Mouse (Mus musculus): Measurements from ENCODE around the gene A830018L16Rik. TPM values are rescaled to one million over a fixed set of nuclear protein-coding genes. Genes with fewer than 3 reads are reported as not detected.

A830018L16Rik gene
- polyA plus RNA-seq (2011; ENCODE audit: insufficient read depth, insufficient read length, low replicate concordance, missing spikeins), result not detected in 2 replicates

DNA sequence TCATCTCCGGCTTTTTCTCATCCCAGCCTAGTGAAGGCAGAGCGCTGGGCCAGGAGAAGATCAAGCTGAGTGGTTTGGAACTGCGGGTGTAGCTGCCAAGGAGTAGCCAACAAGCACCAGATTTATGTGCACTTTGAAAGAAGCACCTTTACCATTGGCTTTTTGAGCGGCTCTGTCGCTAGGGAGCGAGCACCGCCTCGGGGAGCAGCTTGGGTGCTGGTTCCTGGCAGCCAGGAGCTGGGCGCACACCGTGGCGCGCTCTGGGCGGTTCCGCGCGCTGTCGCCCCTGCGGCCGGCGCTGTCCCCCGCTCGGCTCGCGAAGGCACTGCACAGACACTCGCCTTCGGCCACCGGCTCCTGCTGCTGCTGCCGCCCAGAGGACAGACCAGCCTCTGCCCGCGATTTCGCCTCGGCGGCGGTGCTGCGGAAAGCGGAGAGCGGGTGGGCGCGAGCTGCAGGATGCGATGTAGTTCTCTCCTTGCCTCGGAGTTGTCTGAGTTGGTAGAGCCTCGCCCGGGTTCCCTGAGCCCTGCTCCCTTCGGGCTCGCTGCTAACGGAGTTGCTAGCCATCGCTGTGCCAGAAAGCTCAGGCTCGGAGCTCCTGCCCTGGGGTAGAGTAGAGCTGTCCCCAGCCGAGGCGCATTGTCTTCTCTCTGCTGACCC lies at the start of gene A830018L16Rik:
Gene A830018L16Rik (plus strand): TSS at position 212 of the 663 bp plus-strand sequence.
- Histone ChIP-seq H3K4me3 (replicated peaks; ENCODE audit: control insufficient read depth, low read depth, low read length) (no peak within 1 kb of the TSS), H3K4me1 (ENCODE audit: control insufficient read depth, insufficient read depth, low read length) (no peaks in the 10 kb centered on the region), H3K27ac (ENCODE audit: control insufficient read depth, insufficient read depth, low read depth, low read length, poor library complexity) (no peak within 1 kb of the TSS)
- TF ChIP-seq CTCF (IDR thresholded peaks at IDR 0.05; ENCODE audit: control insufficient read depth, insufficient read depth, low read length) (no peak), POLR2A (IDR thresholded peaks at IDR 0.05; ENCODE audit: borderline replicate concordance, control insufficient read depth, low read depth, low read length) (no peak)
- WGBS, result 1% methylated on average over 50 of the region's 50 CpGs

DNA sequence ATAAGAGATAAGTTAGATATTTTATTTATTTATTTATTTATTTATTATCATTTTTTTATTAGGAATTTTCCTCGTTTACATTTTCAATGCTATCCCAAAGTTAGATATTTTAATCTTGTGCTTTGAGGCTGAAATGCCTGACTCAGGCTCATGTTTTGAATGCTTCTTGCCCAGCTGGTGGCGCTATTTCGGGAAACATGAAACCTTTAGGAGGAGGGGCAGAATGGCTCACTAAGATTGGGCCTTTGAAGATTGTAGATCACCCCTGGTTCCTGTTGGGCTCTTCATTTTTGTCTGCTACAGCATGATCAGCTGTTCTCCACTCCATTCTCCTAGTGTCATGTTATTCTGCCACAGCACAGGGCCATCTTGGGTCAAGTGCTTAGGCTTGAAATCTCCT lies 28.1 kb upstream of the A830018L16Rik start:
- 49% methylated on average over 3 of the region's 3 CpGs for WGBS
- Histone ChIP-seq H3K4me3 (replicated peaks; ENCODE audit: control insufficient read depth, low read depth, low read length) (no peak overlapping the region), H3K27ac (ENCODE audit: control insufficient read depth, insufficient read depth, low read depth, low read length, poor library complexity) (no peak overlapping the region), H3K4me1 (ENCODE audit: control insufficient read depth, insufficient read depth, low read length) (no peaks in the 10 kb centered on the region)
- TF ChIP-seq POLR2A (IDR thresholded peaks at IDR 0.05; ENCODE audit: borderline replicate concordance, control insufficient read depth, low read depth, low read length), result no peak
- TF ChIP-seq CTCF (IDR thresholded peaks at IDR 0.05; ENCODE audit: control insufficient read depth, insufficient read depth, low read length), result no peak

DNA sequence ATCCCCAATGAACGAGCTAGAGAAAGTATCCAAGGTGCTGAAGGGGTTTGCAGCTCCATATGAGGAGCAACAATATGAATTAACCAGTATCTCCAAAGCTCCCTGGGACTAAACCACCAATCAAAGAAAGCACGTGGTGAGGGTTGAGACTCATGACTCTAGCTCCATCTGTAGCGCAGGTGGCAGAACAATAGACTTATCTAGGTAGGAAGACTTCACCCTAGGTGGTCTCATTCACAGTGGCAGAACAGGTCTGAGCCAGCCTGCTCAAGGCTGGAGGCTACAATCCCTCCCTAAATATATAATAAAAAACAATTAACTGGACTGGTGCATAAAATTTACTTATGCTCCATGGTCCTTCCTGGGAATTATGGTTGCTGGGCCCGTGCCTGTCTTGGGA lies 18.5 kb upstream of the A830018L16Rik start:
- Histone ChIP-seq H3K4me1 (ENCODE audit: control insufficient read depth, insufficient read depth, low read length) (no peaks in the 10 kb centered on the region), H3K4me3 (replicated peaks; ENCODE audit: control insufficient read depth, low read depth, low read length) (no peak overlapping the region), H3K27ac (ENCODE audit: control insufficient read depth, insufficient read depth, low read depth, low read length, poor library complexity) (no peak overlapping the region)
- TF ChIP-seq POLR2A (IDR thresholded peaks at IDR 0.05; ENCODE audit: borderline replicate concordance, control insufficient read depth, low read depth, low read length) (no peak), CTCF (IDR thresholded peaks at IDR 0.05; ENCODE audit: control insufficient read depth, insufficient read depth, low read length) (no peak)
- WGBS, result 54% methylated on average over 4 of the region's 4 CpGs

DNA sequence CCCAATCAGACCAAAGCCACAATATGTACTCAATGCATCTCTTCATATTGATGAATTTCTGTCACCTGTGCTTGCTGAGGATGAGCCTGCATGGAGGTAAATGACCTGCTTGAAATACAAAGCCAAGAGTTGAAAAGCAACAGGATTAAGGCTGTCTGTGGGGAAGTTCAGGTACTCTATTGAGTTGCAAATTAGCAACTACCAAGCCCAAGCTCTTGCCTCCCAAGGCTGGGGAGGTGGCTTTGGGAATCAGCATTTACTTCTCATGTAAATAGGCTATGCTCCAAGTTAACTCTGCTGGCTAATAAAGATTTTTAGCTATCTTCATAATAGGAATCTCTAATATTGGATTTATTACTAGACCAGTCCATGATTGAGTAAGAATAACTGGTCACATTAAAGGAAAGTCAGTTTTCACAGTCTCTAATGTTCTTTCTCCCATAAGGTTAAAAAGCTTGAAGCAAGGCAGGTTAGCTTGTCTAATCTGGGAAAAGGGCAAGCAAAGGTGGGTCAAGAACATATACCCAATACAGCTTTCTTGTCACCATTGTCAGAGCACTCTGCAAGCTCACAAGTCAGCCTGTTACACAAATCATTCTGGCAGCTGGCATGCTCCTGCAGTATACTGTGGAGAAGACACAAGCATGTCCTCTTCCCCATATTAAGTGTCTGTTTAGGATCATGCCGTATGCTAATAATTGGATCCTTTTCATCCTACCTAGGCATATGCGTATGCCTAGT lies 17.7 kb upstream of the A830018L16Rik start:
- WGBS, result 78% methylated on average over 2 of the region's 2 CpGs
- TF ChIP-seq POLR2A (IDR thresholded peaks at IDR 0.05; ENCODE audit: borderline replicate concordance, control insufficient read depth, low read depth, low read length) (no peak), CTCF (IDR thresholded peaks at IDR 0.05; ENCODE audit: control insufficient read depth, insufficient read depth, low read length) (no peak)
- Histone ChIP-seq H3K4me3 (replicated peaks; ENCODE audit: control insufficient read depth, low read depth, low read length) (no peak overlapping the region), H3K27ac (ENCODE audit: control insufficient read depth, insufficient read depth, low read depth, low read length, poor library complexity) (no peak overlapping the region), H3K4me1 (ENCODE audit: control insufficient read depth, insufficient read depth, low read length) (no peaks in the 10 kb centered on the region)

DNA sequence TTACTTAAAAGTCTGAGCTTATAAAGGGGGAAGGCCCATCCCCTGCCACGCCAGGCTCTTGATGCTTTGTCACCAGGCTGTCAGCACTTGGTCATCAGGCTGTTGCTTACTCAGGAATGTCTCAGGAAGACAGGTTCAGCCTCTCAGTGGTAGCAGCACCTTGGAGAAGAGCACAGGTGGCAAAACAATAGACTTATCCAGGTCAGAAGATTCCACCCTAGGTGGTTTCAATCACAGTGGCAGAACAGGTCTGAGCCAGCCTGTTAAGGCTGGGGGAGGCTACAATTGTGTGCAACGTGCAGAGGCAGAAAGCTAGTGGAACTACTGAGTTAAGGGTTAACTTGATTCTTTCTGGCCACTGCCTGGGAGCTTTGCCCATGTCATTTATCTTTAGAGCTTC lies 12.7 kb upstream of the A830018L16Rik start:
- Histone ChIP-seq H3K4me1 (ENCODE audit: control insufficient read depth, insufficient read depth, low read length) (no peaks in the 10 kb centered on the region), H3K4me3 (replicated peaks; ENCODE audit: control insufficient read depth, low read depth, low read length) (no peak overlapping the region), H3K27ac (ENCODE audit: control insufficient read depth, insufficient read depth, low read depth, low read length, poor library complexity) (no peak overlapping the region)
- 50% methylated on average over 2 of the region's 2 CpGs for WGBS
- TF ChIP-seq POLR2A (IDR thresholded peaks at IDR 0.05; ENCODE audit: borderline replicate concordance, control insufficient read depth, low read depth, low read length), result no peak
- no peak for TF ChIP-seq CTCF (IDR thresholded peaks at IDR 0.05; ENCODE audit: control insufficient read depth, insufficient read depth, low read length)

DNA sequence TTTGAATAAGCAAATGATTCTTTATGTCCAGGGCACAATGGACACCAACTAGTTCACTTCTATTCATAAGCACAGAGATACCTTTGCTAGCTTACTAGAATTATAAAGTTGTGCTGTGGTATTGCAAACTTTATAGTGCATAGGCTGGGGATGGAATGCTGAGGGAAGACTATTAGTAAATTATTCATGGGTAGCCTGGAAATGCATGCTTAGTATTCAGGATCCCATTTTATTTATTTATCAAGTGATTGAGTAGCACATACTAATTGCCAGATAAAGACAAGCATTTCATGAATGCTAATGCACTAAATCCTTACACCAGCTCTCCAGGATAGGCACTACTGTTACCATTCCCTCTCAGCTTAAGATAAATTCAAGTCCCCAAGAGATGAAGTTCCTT lies 8.4 kb upstream of the A830018L16Rik start:
- TF ChIP-seq CTCF (IDR thresholded peaks at IDR 0.05; ENCODE audit: control insufficient read depth, insufficient read depth, low read length), result no peak
- TF ChIP-seq POLR2A (IDR thresholded peaks at IDR 0.05; ENCODE audit: borderline replicate concordance, control insufficient read depth, low read depth, low read length), result no peak
- no peak overlapping the region for H3K27ac ChIP-seq (ENCODE audit: control insufficient read depth, insufficient read depth, low read depth, low read length, poor library complexity)
- no peaks in the 10 kb centered on the region for H3K4me1 ChIP-seq (ENCODE audit: control insufficient read depth, insufficient read depth, low read length)
- H3K4me3 ChIP-seq (replicated peaks; ENCODE audit: control insufficient read depth, low read depth, low read length), result no peak overlapping the region

DNA sequence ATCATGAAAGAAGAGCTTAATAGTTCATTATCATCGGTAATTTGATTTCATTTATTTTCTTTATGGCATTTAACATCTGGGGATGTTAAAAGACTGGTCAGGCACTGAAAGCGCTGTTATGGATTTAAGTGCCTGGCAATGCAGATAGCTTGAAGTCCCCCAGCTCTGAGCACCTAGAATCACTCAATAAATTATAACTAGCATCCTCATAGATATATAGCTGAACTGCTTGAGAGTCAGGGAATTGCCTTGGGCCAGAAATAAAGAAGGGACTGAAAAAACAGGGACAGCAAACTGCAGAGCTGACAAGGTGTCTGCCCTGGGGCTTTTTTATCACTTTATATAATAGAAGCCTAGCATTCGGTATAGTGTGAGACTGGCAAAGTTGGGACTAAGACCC lies 7.9 kb upstream of the A830018L16Rik start:
- Histone ChIP-seq H3K27ac (ENCODE audit: control insufficient read depth, insufficient read depth, low read depth, low read length, poor library complexity) (no peak overlapping the region), H3K4me1 (ENCODE audit: control insufficient read depth, insufficient read depth, low read length) (no peaks in the 10 kb centered on the region), H3K4me3 (replicated peaks; ENCODE audit: control insufficient read depth, low read depth, low read length) (no peak overlapping the region)
- TF ChIP-seq POLR2A (IDR thresholded peaks at IDR 0.05; ENCODE audit: borderline replicate concordance, control insufficient read depth, low read depth, low read length) (no peak), CTCF (IDR thresholded peaks at IDR 0.05; ENCODE audit: control insufficient read depth, insufficient read depth, low read length) (no peak)
- 77% methylated on average over 3 of the region's 3 CpGs for WGBS

DNA sequence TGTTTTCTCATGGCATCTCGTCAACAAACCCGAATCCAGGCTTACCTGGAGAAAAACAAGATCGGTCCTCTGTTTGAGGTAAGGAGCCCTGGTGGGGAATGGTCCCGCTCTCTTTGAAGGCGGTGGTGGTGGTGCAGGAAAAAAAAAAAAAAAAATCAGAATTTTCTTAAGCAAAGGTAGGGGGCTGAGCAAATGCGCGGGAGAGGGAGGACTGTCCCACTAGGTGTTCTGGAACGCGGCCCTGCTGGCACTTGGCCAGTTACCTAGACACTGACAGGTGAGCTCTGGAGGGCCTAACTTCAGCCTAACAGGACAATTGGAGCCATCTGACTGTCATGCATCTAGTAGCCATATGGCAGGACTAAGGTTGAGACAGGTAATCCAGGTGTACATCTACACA lies 655 bp downstream of the A830018L16Rik start:
- Histone ChIP-seq H3K4me1 (ENCODE audit: control insufficient read depth, insufficient read depth, low read length) (no peaks in the 10 kb centered on the region), H3K27ac (ENCODE audit: control insufficient read depth, insufficient read depth, low read depth, low read length, poor library complexity) (no peak overlapping the region), H3K4me3 (replicated peaks; ENCODE audit: control insufficient read depth, low read depth, low read length) (no peak overlapping the region)
- TF ChIP-seq POLR2A (IDR thresholded peaks at IDR 0.05; ENCODE audit: borderline replicate concordance, control insufficient read depth, low read depth, low read length), result no peak
- TF ChIP-seq CTCF (IDR thresholded peaks at IDR 0.05; ENCODE audit: control insufficient read depth, insufficient read depth, low read length), result no peak
- 10% methylated on average over 9 of the region's 9 CpGs for WGBS
